Mouse (Mus musculus): ENCODE measurements around the gene Nsmce4a. TPM values are rescaled to one million over a fixed set of nuclear protein-coding genes. Genes with fewer than 3 reads are reported as not detected.

The Nsmce4a gene
- total and polyA plus RNA-seq, 3 experiments = 117 to 134 (median 129) TPM

DNA sequence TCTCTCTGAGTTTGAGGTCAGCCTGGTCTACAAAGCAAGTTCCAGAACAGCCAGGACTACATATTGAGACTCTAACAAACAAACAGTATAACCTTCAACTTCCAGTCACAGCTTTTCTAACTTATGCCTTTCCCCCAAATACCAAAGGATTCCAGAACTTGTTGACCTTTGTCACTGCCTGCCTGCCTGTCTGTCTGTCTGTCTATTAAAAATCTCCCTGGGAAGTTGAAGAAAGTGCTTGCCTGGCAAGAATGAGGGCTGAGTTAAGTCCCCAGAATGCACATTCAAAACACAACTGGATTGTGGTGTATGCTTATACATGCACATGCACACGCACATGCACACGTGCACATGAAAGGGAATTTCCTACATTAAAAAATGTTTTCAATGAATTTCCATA, 48.1 kb upstream of the Nsmce4a start:
- Histone ChIP-seq H3K9ac (ENCODE audit: control insufficient read depth, low read depth, low read length, poor library complexity, severe bottlenecking) (no peak overlapping the region), H3K4me3 (ENCODE audit: control insufficient read depth in 1 of 2, insufficient read depth in 1 of 2, low read depth in 2 of 2, low read length in 2 of 2) (no peak overlapping the region), H3K27ac (ENCODE audit: control insufficient read depth, low read depth, low read length) (no peak overlapping the region), H3K9me3 (replicated peaks; ENCODE audit: insufficient read depth, low read length) (no peaks in the 10 kb centered on the region), H3K27me3 (ENCODE audit: control insufficient read depth in 1 of 2, insufficient read depth in 2 of 2, low read length in 2 of 2) (peaks cover 0 to 5% of the 10 kb centered on the region in 2 experiments; a peak in 3 of 4 replicates), H3K36me3 (ENCODE audit: control insufficient read depth in 1 of 2, insufficient read depth in 2 of 2, low read length in 2 of 2) (no peaks in the 10 kb centered on the region), H3K4me1 (ENCODE audit: control insufficient read depth in 1 of 2, insufficient read depth in 2 of 2, low read length in 2 of 2) (peaks cover 0 to 2% of the 10 kb centered on the region in 2 experiments; a peak in 1 of 4 replicates), H3K79me2 (ENCODE audit: control insufficient read depth, insufficient read depth, low read length, poor library complexity) (no peaks in the 10 kb centered on the region)
- TF ChIP-seq EP300 (IDR thresholded peaks at IDR 0.05; ENCODE audit: low read depth in 1 of 2, low read length in 2 of 2) (no peak), ZC3H11A (IDR thresholded peaks at IDR 0.05; ENCODE audit: low read depth, low read length) (no peak), RCOR1 (IDR thresholded peaks at IDR 0.05; ENCODE audit: low read depth, low read length) (no peak), NRF1 (IDR thresholded peaks at IDR 0.05; ENCODE audit: insufficient read depth, low read depth, low read length, poor library complexity, severe bottlenecking) (no peak), TCF12 (IDR thresholded peaks at IDR 0.05; ENCODE audit: low read depth, low read length) (no peak), GATA1 (IDR thresholded peaks at IDR 0.05; ENCODE audit: low read depth, low read length) (no peak), MYB (IDR thresholded peaks at IDR 0.05; ENCODE audit: low read depth, low read length) (no peak), E2F4 (IDR thresholded peaks at IDR 0.05; ENCODE audit: borderline replicate concordance, low read depth, low read length) (no peak), MYC (IDR thresholded peaks at IDR 0.05; ENCODE audit: low read depth, low read length) (no peak), MAZ (IDR thresholded peaks at IDR 0.05; ENCODE audit: low read depth, low read length) (no peak)
- DNase-seq (ENCODE audit: low read depth, low spot score) = no peak

DNA sequence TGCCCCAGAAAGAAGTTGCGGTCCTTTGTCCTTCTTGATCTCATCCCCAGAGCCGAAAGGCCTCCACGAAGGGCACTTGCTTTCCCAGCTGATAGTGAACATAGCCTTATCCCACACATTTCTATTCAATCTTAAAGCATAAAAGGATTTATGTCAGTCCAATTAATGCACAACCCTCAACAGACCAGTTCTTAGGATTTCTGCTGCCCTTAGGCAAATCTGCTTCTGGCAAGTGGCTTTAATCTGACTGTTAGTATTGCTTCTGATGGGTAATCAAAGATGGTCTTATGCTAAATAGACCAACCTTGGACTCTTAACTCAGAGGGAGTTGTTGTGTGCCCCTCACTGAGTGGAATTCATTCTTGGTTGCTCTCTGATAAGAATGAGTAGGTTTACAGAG, 44.7 kb upstream of the Nsmce4a start:
- DNase-seq (ENCODE audit: low read depth, low spot score) = no peak
- Histone ChIP-seq H3K79me2 (ENCODE audit: control insufficient read depth, insufficient read depth, low read length, poor library complexity) (no peaks in the 10 kb centered on the region), H3K36me3 (ENCODE audit: control insufficient read depth in 1 of 2, insufficient read depth in 2 of 2, low read length in 2 of 2) (no peaks in the 10 kb centered on the region), H3K9me3 (replicated peaks; ENCODE audit: insufficient read depth, low read length) (no peaks in the 10 kb centered on the region), H3K4me1 (ENCODE audit: control insufficient read depth in 1 of 2, insufficient read depth in 2 of 2, low read length in 2 of 2) (no peaks in the 10 kb centered on the region), H3K27ac (ENCODE audit: control insufficient read depth, low read depth, low read length) (no peak overlapping the region), H3K9ac (ENCODE audit: control insufficient read depth, low read depth, low read length, poor library complexity, severe bottlenecking) (no peak overlapping the region), H3K27me3 (ENCODE audit: control insufficient read depth in 1 of 2, insufficient read depth in 2 of 2, low read length in 2 of 2) (peaks cover 0 to 7% of the 10 kb centered on the region in 2 experiments; a peak in 3 of 4 replicates), H3K4me3 (ENCODE audit: control insufficient read depth in 1 of 2, insufficient read depth in 1 of 2, low read depth in 2 of 2, low read length in 2 of 2) (no peak overlapping the region)
- TF ChIP-seq RAD21 (IDR thresholded peaks at IDR 0.05; ENCODE audit: low read depth, low read length) (no peak), EP300 (IDR thresholded peaks at IDR 0.05; ENCODE audit: low read depth in 1 of 2, low read length in 2 of 2) (no peak), RCOR1 (IDR thresholded peaks at IDR 0.05; ENCODE audit: low read depth, low read length) (no peak), POLR2AphosphoS2 (IDR thresholded peaks at IDR 0.05; ENCODE audit: low read length) (no peak), E2F4 (IDR thresholded peaks at IDR 0.05; ENCODE audit: borderline replicate concordance, low read depth, low read length) (no peak), SIN3A (IDR thresholded peaks at IDR 0.05; ENCODE audit: low read length) (no peak), CHD2 (IDR thresholded peaks at IDR 0.05; ENCODE audit: low read length) (no peak), KAT2A (conservative IDR thresholded peaks at IDR 0.05; ENCODE audit: low read depth, low read length) (no peak), ZKSCAN1 (IDR thresholded peaks at IDR 0.05; ENCODE audit: low read depth, low read length) (no peak), MYC (IDR thresholded peaks at IDR 0.05; ENCODE audit: low read depth, low read length) (no peak), HCFC1 (IDR thresholded peaks at IDR 0.05; ENCODE audit: low read depth, low read length) (no peak), POLR2A (IDR thresholded peaks at IDR 0.05; ENCODE audit: control insufficient read depth in 1 of 2, insufficient read depth in 1 of 2, low read depth in 1 of 2, low read length in 2 of 2, poor library complexity in 1 of 2) (no peak)

Measured in MEL (cell line).